Mouse (Mus musculus) heart, embryonic 13.5 days (tissue): Measurements from ENCODE around the gene Zfp672. TPM values are rescaled to one million over a fixed set of nuclear protein-coding genes. Genes with fewer than 3 reads are reported as not detected.

Experiments
- ATAC-seq: fragments of 200-750 bp; cut with Nextera tagmentation; 2 replicates; pipeline ENCODE4 v1.8.0; 2017; ENCODE audit warnings: moderate TSS enrichment; ENCODE audit not compliant: insufficient number of reproducible peaks, low FRiP score, low TSS enrichment; ENCODE audit errors: extremely low read depth
- H3K27ac ChIP-seq: fragments of 300-500 bp; sonication (generic); replicated peaks from 2 replicates; pipeline ENCODE4 v1.5.1; 2015; ENCODE audit warnings: moderate library complexity, mild to moderate bottlenecking, inconsistent platforms
- H3K27me3 ChIP-seq: fragments of 300-500 bp; sonication (generic); replicated peaks from 2 replicates; pipeline ENCODE4 v1.6.1; 2015; ENCODE audit warnings: mild to moderate bottlenecking, inconsistent platforms
- H3K36me3 ChIP-seq: fragments of 300-500 bp; sonication (generic); 2 replicates; pipeline ENCODE4 v1.6.1; 2015; ENCODE audit warnings: mild to moderate bottlenecking, inconsistent platforms
- H3K4me1 ChIP-seq: fragments of 300-500 bp; sonication (generic); 2 replicates; pipeline ENCODE4 v1.6.1; 2015; ENCODE audit warnings: inconsistent platforms
- H3K4me2 ChIP-seq: fragments of 300-500 bp; sonication (generic); 2 replicates; pipeline ENCODE4 v1.6.1; 2015; ENCODE audit warnings: inconsistent platforms, mild to moderate bottlenecking, moderate library complexity
- H3K4me3 ChIP-seq: fragments of 300-500 bp; sonication (generic); 2 replicates; pipeline ENCODE4 v1.5.1; 2015; ENCODE audit warnings: moderate library complexity, mild to moderate bottlenecking, inconsistent platforms
- H3K9ac ChIP-seq: fragments of 300-500 bp; sonication (generic); 2 replicates; pipeline ENCODE4 v1.6.1; 2015; ENCODE audit warnings: inconsistent platforms, mild to moderate bottlenecking, moderate library complexity
- H3K9me3 ChIP-seq: fragments of 300-500 bp; sonication (generic); 2 replicates; pipeline ENCODE4 v1.6.1; 2016; ENCODE audit warnings: inconsistent platforms
- WGBS: fragments of 180-500 bp; shearing (Covaris S2); methylation state at CpG from one replicate; pipeline ENCODE4 v1.1.7; 2015; ENCODE audit warnings: mixed read lengths; 5-methylcytosine and 5-hydroxymethylcytosine counted together
- polyA plus RNA-seq: library from polyadenylated mRNA; unstranded; fragments of >200 nt; fragmentation: Nextera tagmentation; extraction: Ambion mirVana; gene quantifications from 2 replicates; pipeline ENCODE4 v1.2.1, GENCODE M21; 2015

Zfp672 gene
- polyA plus RNA-seq, 1 experiment from 2014 or later: 27.7 TPM

DNA sequence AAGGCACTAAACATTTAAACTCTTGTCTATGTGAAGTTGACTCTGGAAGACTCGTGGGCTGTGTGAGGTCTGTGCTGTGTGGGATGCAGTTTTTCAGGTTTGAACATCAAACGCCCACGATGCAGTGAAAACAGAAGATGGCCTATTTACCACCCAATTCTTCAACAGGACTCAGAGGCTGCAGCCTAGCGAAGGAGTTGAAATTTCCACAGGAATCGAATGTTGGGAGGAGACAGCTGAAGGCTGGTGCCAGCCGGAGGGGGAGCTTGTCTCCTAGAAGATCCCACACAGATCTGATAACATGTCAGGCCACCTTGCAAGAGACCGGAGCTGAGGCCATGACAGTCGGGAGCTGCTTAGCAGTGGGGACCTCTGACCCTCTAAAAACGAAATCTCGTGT lies 24.3 kb upstream of the Zfp672 start:
- Histone ChIP-seq H3K4me2 (no peak overlapping the region), H3K4me3 (no peak overlapping the region), H3K9ac (no peak overlapping the region), H3K27me3 (no peaks in the 10 kb centered on the region), H3K27ac (no peak overlapping the region), H3K9me3 (no peaks in the 10 kb centered on the region), H3K4me1 (peaks cover 7% of the 10 kb centered on the region; the same call in 1 of the 2 replicates), H3K36me3 (no peaks in the 10 kb centered on the region)
- 50% methylated on average over 10 of the region's 10 CpGs for WGBS
- no peak for ATAC-seq

DNA sequence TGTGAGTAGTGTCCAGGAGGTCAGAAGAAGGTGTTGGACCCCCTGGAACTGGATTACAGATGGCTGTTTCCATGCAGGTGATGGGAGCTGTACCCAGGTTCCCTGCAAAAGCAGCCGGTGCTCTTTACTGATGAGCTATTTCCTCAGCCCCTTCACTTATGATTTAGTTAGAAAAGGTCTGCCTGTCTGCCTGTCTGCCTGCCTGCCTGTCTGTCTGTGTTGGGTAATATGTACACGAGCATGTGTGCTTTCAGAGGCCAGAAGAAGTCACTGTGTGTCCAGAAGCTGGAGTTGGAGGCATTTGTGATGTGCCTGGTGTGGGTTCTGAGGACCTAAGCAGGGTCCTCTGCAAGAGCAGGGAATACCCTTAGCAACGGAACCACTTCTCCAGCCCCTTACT lies 23.6 kb upstream of the Zfp672 start:
- H3K4me3 ChIP-seq: no peak overlapping the region
- no peaks in the 10 kb centered on the region for H3K27me3 ChIP-seq
- H3K27ac ChIP-seq: no peak overlapping the region
- peaks cover 2% of the 10 kb centered on the region; the same call in 1 of the 2 replicates for H3K36me3 ChIP-seq
- ATAC-seq: no peak
- no peaks in the 10 kb centered on the region for H3K9me3 ChIP-seq
- no peak overlapping the region for H3K4me2 ChIP-seq
- 70% methylated on average over 3 of the region's 3 CpGs for WGBS
- H3K4me1 ChIP-seq: peaks cover 7% of the 10 kb centered on the region; the same call in 1 of the 2 replicates
- no peak overlapping the region for H3K9ac ChIP-seq

DNA sequence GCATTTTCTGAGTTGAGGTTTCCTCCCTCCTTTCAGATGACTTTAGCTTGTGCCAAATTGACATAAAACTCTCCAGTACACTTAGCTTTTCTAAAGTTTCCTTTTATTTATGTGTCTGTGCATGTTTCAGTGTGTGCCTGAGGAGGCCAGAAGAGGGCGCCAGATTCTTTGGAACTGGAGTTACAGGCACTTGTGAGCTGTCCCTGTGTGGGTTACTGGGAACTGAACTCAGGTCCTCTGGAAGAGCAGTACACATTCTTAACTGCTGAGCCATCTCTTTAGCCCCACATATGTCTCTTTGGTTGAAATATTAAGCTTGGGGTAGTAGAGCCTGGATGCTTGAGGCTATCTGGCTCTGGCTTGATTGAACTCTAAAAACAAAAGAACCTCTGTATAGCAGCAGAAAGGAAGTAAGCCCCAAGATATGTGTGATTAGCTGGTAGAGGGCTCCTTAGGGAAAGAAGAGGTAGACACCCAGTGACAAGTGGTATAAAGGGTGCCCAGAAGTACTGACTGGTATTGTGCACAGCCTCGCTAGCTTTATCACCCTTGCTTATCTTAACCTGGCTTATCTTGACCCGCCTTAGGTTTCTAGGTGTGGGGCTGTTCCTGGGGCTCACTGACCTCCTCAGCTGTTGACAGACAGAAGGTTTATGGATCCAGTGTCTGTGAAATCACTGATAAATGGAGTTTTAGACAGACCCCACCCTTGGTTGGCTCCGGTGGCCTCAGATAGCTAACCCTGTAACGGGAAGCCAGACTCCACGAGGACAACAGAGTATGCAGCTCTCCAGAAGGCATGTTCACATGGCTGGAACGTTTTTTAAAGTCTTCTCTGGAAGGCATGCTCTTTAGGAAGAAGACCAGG lies 22.8 kb upstream of the Zfp672 start:
- Histone ChIP-seq H3K9ac (no peak overlapping the region), H3K4me3 (no peak overlapping the region), H3K27me3 (no peaks in the 10 kb centered on the region), H3K36me3 (peaks cover 2% of the 10 kb centered on the region; the same call in 1 of the 2 replicates), H3K27ac (no peak overlapping the region), H3K9me3 (no peaks in the 10 kb centered on the region), H3K4me1 (peaks cover 7% of the 10 kb centered on the region; the same call in 1 of the 2 replicates), H3K4me2 (no peak overlapping the region)
- no peak for ATAC-seq
- 7% methylated on average over 7 of the region's 7 CpGs for WGBS

DNA sequence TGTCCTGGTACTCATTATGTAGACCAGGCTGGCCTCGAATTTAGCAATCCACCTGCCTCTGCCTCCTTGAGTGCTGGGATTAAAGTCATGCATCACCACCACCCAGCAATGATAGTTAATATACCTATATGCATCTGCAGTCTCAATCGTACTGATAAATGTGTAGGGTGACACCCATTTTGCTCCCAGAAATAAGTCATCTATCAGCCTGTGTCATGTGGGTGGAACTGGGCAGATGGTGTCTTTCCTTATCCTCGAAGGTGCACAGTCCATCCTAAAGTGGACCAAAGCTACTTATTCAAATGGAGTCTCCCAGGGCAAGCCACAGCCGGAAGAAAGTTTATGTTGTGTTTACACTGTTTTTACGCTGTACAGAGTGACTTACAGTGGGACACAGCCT lies 21.0 kb upstream of the Zfp672 start:
- WGBS: 81% methylated on average over 5 of the region's 5 CpGs
- Histone ChIP-seq H3K9me3 (no peaks in the 10 kb centered on the region), H3K4me3 (no peak overlapping the region), H3K4me1 (peaks cover 7% of the 10 kb centered on the region; the same call in 1 of the 2 replicates), H3K9ac (no peak overlapping the region), H3K27ac (no peak overlapping the region), H3K4me2 (no peak overlapping the region), H3K27me3 (no peaks in the 10 kb centered on the region), H3K36me3 (peaks cover 19% of the 10 kb centered on the region)
- ATAC-seq: no peak

DNA sequence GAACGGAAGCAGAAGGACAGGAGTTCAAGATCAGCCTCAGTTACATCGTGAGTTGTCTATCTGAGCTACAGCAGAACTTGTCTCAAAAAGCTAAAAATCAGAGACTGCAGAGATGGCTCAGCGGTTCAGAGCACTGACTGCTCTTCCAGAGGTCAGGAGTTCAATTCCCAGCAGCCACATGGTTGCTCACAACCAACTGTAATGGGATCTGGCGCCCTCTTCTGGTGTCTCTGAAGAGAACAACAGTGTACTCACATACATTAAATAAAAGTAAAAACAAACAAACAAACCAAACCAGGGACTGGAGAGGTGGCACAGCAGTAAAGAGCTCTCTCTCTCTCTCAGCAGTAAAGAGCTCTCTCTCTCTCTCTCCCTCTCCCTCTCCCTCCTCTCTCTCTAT lies 20.5 kb upstream of the Zfp672 start:
- 67% methylated on average over 4 of the region's 4 CpGs for WGBS
- H3K36me3 ChIP-seq: peaks cover 25% of the 10 kb centered on the region
- H3K27ac ChIP-seq: no peak overlapping the region
- no peaks in the 10 kb centered on the region for H3K27me3 ChIP-seq
- no peak overlapping the region for H3K4me2 ChIP-seq
- no peak for ATAC-seq
- peaks cover 7% of the 10 kb centered on the region; the same call in 1 of the 2 replicates for H3K4me1 ChIP-seq
- H3K9me3 ChIP-seq: no peaks in the 10 kb centered on the region
- H3K4me3 ChIP-seq: no peak overlapping the region
- H3K9ac ChIP-seq: no peak overlapping the region

DNA sequence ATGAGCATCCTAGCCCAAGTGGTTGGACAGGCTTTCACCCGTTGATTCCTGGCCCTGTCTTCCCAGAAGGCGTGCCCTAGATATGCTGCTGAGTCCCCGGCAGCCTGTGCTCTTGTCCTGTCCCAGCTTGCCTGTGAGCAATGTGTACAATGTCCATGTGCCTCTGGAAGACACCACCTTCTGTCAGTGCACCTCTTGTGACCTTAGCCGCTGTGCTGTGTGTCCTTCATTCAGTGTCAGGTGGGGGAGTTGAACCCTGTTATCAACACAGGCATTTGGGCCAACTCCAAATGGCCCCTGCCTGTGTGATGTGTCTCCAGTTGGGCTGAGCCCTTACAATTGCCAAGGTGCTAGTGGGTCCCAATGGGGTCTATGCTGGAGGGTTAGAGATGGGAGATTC lies 16.6 kb upstream of the Zfp672 start:
- Histone ChIP-seq H3K9me3 (no peaks in the 10 kb centered on the region), H3K27ac (no peak overlapping the region), H3K9ac (no peak overlapping the region), H3K4me1 (no peaks in the 10 kb centered on the region), H3K36me3 (peaks cover 58% of the 10 kb centered on the region), H3K4me3 (no peak overlapping the region), H3K27me3 (no peaks in the 10 kb centered on the region), H3K4me2 (no peak overlapping the region)
- 68% methylated on average over 4 of the region's 4 CpGs for WGBS
- no peak for ATAC-seq

DNA sequence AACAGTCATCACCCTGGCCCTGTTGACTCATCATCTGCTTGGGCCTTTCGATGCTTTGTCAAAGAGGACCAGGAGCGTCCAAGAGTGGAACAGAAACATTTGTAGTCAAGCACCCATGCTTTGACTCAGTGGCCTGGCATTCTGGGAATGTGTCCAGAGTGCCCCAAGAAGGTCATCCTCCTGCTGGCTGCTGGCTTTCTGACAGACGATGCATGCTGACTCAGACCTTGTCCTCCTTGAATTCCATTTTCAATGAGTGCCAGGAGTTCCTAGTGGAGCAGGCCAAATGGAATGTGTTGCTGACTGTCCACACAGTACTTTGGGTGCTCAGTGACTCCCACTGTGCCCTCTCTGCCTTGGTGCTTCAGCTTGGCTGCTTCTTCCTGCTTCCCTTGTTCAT lies 4.6 kb upstream of the Zfp672 start:
- no peak overlapping the region for H3K4me3 ChIP-seq
- peaks cover 63% of the 10 kb centered on the region for H3K36me3 ChIP-seq
- no peak overlapping the region; the same call in 1 of the 2 replicates for H3K9ac ChIP-seq
- peaks cover 39% of the 10 kb centered on the region for H3K4me1 ChIP-seq
- ATAC-seq: no peak
- peak overlapping the region; percentile 70 for H3K27ac ChIP-seq
- H3K27me3 ChIP-seq: no peaks in the 10 kb centered on the region
- no peaks in the 10 kb centered on the region for H3K9me3 ChIP-seq
- WGBS: 32% methylated on average over 3 of the region's 3 CpGs
- no peak overlapping the region for H3K4me2 ChIP-seq

DNA sequence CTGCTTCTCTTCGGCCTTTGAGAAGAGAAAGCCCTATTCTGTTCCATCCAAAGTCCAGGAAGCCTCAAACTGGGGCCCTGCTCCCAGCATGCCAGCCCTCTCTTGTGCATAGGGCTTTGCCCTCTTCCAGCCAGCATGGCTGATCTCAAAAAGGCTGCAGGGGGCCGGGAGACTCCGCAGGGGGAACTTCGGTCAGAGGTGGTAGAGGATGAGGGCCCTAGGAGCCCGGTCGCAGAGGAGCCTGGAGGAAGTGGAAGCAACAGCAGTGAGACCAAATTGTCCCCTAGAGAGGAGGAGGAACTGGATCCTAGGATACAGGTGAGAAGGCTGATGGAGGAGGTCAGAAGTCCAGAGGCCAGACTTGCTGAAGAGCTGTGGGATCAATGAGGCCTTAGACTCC lies 1.4 kb upstream of the Zfp672 start:
- Histone ChIP-seq H3K36me3 (peaks cover 54% of the 10 kb centered on the region), H3K4me3 (peak overlapping the region; percentile 97), H3K4me2 (peak overlapping the region; percentile 97), H3K27me3 (no peaks in the 10 kb centered on the region), H3K4me1 (peaks cover 53% of the 10 kb centered on the region), H3K9me3 (no peaks in the 10 kb centered on the region), H3K27ac (no peak overlapping the region), H3K9ac (peak overlapping the region; percentile 97)
- WGBS: 79% methylated on average over 6 of the region's 6 CpGs
- ATAC-seq: no peak

DNA sequence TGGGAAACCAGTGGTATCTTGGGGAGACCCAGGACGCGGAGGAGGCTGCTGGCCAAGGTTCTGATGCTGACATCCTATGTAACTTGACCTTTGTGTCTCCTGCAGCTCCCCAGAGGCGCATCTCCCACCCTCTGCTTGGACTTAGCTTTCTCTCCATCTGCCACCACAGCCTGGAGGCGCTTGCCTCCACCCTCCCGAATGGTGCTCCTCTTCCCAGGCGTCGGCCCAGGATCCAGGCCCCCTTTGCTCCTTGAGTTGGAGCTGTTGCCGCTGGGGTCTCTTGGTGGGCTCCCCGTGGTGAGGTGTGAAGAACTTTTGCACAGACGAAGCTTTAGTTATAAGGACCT lies 983 bp upstream of the Zfp672 start:
- H3K9me3 ChIP-seq: no peaks in the 10 kb centered on the region
- WGBS: 10% methylated on average over 10 of the region's 10 CpGs
- no peaks in the 10 kb centered on the region for H3K27me3 ChIP-seq
- peaks cover 53% of the 10 kb centered on the region for H3K4me1 ChIP-seq
- H3K9ac ChIP-seq: peak overlapping the region; percentile 97
- ATAC-seq: no peak
- H3K36me3 ChIP-seq: peaks cover 51% of the 10 kb centered on the region
- peak overlapping the region; percentile 97 for H3K4me3 ChIP-seq
- peak overlapping the region; percentile 97 for H3K4me2 ChIP-seq
- H3K27ac ChIP-seq: peak overlapping the region; percentile 74

DNA sequence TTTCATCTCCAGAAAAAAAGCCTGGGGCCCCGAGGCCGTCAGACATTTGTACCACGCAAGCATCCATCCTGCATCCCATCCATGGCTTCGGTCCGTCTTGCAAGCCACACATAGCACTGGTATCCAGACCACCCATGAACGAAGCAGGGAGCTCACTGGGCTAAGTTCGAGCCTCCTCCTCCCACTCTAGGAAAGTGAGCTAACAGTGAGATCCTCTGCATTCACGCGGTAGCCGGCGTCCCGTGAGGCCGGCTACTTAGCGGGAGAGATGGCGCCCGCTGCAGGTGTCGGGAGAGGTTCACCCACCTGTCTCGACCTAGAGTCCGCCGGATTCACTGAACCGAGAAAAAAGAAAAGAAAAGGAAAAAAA lies 248 bp downstream of the Zfp672 start:
- H3K9me3 ChIP-seq: no peaks in the 10 kb centered on the region
- peaks cover 51% of the 10 kb centered on the region for H3K4me1 ChIP-seq
- no peak for ATAC-seq
- peak overlapping the region; percentile 97 for H3K9ac ChIP-seq
- H3K36me3 ChIP-seq: peaks cover 46% of the 10 kb centered on the region
- peak overlapping the region; percentile 97 for H3K4me2 ChIP-seq
- peak overlapping the region; percentile 97 for H3K4me3 ChIP-seq
- under 1% methylated on average over 21 of the region's 21 CpGs for WGBS
- no peaks in the 10 kb centered on the region for H3K27me3 ChIP-seq
- H3K27ac ChIP-seq: peak overlapping the region; percentile 74

DNA sequence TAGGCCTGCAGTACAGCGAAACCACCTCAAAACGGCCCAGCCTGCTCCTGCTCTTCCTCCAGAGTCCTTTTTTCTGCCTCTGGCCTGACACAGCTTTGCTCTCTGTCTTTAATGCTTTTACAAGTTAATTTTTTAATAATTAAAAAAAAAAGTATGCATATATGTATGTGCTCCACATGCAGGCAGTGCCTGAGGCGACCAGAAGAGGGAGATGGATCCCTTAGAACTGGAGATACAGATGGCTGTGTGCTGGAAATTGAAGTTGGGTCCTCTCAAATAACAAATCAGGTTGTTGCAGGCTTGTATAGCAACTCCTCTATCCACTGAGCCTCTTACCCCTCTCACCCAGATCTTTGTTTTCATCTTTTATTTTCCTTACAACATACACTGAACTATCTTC lies 3.4 kb downstream of the Zfp672 start:
- Histone ChIP-seq H3K4me1 (peaks cover 37% of the 10 kb centered on the region), H3K36me3 (peaks cover 19% of the 10 kb centered on the region), H3K27ac (no peak overlapping the region), H3K4me3 (no peak overlapping the region), H3K4me2 (no peak overlapping the region), H3K27me3 (no peaks in the 10 kb centered on the region), H3K9ac (no peak overlapping the region), H3K9me3 (no peaks in the 10 kb centered on the region)
- WGBS: 90% methylated on average over 3 of the region's 3 CpGs
- ATAC-seq: no peak
